Mouse (Mus musculus) urinary bladder, postnatal 14 days (tissue): ENCODE results near the gene Phactr1.

ENCODE experiments used
- DNase-seq: peaks from one replicate; pipeline ENCODE4 v3.0.0; 2021; ENCODE audit warnings: low spot score

Phactr1 gene

GRCm38 (mm10) chr13:42976144-42976543 lies 295.7 kb downstream of the Phactr1 start:
- DNase-seq: no peak

GRCm38 (mm10) chr13:42976967-42977366 lies 296.5 kb downstream of the Phactr1 start:
- no peak for DNase-seq

GRCm38 (mm10) chr13:42980581-42980980 lies 300.2 kb downstream of the Phactr1 start:
- no peak for DNase-seq

DNA sequence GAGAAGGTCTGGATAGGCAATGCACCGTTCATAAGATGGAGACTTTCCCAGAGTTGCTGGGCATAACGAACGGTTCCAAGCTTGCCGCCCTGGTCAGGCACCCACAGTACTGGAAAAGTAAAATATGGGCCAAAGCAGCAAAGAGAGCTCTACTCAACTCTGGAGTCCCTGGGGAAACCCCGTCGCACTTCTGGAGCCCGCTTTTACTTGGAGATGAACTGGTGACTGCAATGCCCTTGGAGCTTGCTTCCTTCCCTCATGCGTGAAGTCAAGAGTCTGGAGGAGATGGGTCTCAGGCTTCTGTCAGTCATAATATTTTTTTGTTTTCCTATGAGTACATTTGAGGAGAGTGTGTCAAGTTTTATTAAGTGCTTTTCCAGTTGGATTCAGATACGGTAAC lies 302.2 kb downstream of the Phactr1 start:
- DNase-seq: no peak

GRCm38 (mm10) chr13:42985806-42986205 lies 305.4 kb downstream of the Phactr1 start:
- DNase-seq: no peak

- peak; percentile 47 for DNase-seq
Measured at GRCm38 (mm10) chr13:42987931-42988579, 307.6 kb downstream of the Phactr1 start.

DNA sequence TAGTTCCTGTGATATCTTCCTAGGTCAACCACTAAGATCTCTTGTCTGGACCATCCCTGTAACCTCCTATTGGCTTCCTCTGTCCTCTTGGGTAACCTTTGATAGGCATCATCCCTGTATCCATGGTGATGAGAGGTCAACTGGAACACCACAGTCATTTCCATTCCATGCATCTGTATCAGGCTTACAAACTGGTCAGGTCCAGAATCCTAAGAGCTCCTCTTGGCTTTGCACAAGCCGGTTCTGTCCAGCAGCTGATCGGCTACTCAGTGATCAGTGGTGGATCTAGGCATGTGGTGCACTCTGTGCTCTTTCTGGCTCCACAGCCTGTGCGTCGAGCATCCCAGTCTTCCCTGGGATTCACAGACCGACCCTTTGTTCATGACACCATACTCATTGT lies 309.1 kb downstream of the Phactr1 start:
- DNase-seq: no peak

- DNase-seq: no peak
Measured at GRCm38 (mm10) chr13:42990051-42990450, 309.6 kb downstream of the Phactr1 start.

- DNase-seq: no peak
Measured at GRCm38 (mm10) chr13:42990493-42991111, 310.2 kb downstream of the Phactr1 start.

DNA sequence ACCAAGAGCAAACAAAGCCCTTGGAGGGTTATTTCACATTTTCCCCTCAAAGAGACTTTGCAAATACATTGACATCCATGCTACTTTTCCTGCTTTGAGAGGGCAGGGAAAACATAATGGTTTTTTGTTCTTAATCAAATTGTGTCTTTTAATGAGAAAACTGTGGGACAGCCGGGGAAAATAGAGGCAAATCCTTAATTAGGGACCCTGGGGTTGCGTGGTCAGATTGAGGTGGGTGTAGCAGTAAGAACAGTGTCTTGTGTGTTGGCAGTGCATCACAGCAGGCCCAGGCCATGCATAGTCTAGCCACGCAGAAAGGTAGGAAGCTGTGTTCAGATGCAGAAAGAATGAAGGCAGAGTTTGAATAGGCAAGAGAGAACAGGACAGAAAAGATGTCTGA lies 310.7 kb downstream of the Phactr1 start:
- DNase-seq: no peak

GRCm38 (mm10) chr13:42992306-42992705 lies 311.9 kb downstream of the Phactr1 start:
- no peak for DNase-seq

GRCm38 (mm10) chr13:42994276-42994675 lies 313.9 kb downstream of the Phactr1 start:
- DNase-seq: no peak

DNA sequence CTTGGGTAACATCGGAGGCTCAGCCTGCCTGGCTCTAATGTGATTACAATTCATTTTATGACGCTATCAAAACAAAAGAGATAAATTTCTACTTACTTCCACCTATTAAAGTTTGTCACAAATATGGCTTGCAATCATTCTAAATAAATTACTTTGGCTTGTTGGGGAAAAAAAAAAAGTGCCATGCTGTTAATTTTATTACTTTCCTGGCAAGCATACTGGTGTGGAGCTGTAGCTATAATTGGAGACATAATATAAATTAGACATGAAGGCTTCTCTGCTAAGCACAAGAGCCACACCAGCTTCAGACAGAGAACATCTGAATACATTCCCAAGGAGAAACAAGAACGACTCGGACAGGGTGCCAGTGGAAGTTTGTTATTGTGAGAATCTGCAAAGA lies 315.8 kb downstream of the Phactr1 start:
- no peak for DNase-seq

DNA sequence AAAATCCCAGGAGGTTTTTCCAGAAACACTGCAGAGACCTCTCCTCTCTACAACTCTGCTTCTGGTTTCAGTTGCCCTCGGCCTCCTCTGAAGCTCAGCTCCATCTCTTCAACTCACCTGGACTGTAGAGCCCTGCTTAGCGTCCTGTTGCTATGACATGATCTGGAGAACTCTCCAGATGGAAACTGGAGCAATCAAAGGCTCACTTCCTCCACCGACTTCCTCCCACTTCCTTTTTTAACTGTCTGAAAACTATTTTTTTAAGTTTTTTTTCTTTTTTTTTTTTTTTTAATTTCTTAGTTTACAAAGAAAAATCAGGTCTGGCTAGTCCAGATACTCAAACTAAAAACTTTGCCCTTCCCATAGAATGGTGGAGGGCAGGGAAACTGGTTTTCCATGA lies 318.9 kb downstream of the Phactr1 start:
- DNase-seq: no peak

DNA sequence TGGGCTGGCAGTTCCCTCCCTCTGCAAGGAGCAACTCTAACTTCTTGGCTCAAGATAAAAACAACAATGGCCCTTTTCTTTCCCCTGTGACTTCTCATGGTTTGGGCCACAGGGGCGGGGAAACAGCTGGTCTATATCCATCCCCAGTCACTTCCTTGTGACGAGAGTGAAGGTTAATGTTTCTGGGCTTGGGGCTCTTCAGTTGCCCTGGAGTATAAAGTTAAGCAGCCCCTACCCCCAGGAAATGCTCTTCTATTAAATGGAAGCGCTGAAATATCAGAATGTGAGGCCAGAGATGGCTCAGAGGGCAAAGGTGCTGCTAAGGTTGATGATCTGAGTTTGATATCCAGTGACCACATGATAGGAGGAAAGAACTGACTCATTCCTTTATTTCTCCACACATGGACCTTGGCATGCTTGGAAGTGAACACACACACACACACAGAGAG lies 324.7 kb downstream of the Phactr1 start:
- DNase-seq: no peak

- no peak for DNase-seq
Measured at GRCm38 (mm10) chr13:43008466-43008865, 328.0 kb downstream of the Phactr1 start.

DNA sequence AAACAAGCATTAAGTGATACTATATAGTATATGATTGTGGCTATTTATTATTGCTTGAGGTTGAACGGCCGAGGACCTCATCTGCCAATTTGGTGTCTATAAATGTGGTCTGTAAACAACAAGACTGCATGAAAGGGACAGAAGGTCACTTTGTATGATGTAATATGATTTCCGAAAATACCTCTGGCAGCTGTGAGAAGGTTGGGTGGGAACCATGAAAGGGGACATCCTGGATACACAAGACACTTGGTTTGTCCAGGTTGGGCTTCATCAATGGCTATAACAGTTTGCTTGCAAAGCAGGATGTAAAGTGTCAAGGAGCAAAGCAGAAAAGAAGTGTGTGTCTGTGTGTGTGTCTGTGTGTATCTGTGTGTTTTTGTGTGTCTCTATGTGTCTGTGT lies 329.2 kb downstream of the Phactr1 start:
- no peak for DNase-seq

DNA sequence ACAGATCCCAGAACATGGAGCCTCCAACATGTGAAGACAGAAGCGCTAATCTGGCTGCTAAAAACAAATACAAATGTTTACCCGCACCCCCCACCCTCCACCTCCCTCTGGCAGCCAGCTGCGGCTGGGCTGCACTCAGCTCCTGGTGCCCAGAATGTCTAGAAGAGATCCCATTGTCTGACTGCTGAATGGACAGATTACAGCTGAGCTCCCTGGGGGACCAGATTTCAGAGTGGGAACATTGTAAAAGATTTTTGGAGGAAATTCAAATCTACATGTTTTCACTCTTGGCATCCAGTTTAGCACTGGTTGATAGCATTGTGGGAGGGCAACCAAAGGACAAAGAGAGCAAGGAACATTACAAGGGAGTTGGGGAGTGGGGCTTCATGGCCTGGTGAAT lies 331.1 kb downstream of the Phactr1 start:
- DNase-seq: no peak

DNA sequence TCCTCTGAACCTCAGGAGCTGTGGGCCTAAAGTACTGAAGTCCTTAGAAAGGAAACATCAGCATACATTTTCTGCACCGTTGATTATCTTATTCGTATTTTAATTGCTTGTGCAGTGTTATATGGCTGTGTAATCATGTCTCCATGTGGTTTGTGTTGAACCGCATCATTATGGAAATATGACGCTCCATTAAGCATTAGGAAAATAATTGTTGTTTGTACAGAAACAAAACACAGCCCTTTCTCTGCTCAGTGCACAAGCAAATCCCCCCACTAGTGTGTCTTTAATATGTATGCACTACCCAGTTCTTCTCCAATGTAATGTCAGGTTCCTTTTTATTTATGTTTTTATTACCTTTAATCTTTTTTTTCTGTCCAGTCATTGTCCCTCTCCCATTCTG lies 333.6 kb downstream of the Phactr1 start:
- no peak for DNase-seq

DNA sequence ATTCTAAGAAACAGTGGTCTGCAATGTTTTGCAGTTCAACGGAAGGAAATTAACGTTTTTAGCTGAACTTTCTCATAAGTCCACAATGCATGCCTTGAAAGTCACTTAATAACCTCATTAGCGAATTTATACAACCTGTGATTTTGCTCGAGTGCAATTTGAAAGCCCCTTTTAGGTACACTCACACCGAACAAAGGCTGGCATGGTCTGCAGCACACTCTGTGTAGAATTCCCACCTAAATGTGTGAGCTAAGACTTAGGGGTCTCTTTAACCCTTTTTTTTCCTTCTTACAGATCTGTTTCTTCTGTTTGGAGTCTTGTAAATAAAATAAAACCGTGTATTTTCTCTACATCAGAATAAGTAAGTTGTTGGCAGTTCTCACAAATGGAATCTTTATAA lies 335.3 kb downstream of the Phactr1 start:
- no peak for DNase-seq

DNA sequence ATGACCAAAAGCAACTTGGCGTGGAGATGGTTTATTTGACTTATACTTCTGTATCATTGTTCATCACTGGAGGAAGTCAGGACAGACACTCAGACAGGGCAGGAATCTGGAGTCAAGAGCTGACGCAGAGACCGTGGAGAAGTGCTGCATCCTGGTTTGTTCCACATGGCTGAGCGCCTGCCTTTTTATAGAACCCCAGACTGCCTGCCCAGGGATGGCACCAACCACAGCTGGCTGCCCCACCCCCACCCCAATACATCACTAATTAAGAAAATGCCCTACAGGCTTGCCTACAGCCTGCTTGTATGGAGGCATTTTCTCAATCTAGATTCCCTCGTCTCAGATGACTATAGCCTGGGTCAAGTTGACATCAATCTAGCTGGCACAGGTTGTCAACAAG lies 338.4 kb downstream of the Phactr1 start:
- no peak for DNase-seq

DNA sequence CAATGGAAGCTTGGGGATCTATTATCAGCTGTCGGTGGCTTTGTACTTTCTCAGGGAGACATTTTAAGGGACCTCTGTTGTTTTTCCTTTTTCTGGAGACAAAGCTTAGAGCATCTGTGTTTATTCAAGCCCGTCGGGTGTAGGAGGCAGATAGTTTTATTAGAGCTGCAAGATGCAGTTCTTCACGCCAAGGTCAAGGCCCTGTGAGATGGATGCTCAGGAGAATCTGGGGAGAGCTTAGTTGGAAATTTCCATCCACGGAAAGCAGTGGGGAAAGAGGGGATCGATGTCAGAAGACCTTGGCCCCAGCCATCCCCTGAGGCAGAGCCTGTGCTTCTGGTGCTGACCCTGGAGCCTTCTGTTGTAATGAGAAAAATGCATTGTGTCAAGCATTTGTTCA lies 340.6 kb downstream of the Phactr1 start:
- DNase-seq: no peak

- no peak for DNase-seq
Measured at GRCm38 (mm10) chr13:43023005-43023404, 342.6 kb downstream of the Phactr1 start.

- no peak for DNase-seq
Measured at GRCm38 (mm10) chr13:43027568-43027967, 347.1 kb downstream of the Phactr1 start.
